In the genomic region with DNA sequence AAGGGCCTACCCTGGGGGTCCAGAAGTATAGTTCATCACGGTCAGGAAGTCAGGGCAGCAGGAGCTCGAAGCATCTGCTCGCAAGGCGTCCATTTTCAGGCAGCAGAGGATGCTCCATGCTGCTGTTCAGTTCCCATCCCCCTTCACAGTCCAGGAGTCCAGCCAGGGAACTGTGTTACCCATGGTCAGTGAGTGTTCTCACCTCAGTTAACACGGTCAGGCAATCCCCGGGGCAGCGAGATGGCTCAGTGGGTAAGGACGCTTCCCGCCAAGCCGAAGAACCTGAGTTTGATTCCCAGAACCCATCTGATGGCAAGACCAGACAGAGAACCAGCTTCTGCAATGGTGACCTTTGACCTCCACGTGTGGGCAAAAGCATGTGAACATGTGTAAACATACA, we compare ENCODE assay signal across 29 mouse cellular contexts. TPM values are rescaled to one million over a fixed set of nuclear protein-coding genes. Genes with fewer than 3 reads are reported as not detected.
DNase-seq lines count a peak whose midpoint lies in the region; ATAC-seq and TF ChIP-seq lines count a peak whose summit lies in the region.
"Had no signal": no experiment of that assay in that cellular context is flagged by ENCODE, and none has a peak within 500 bp of the region (broad histone marks: within the 10 kb centered on the region; RNA-seq: fewer than 3 reads in every experiment).

No protein-coding gene starts in this region.

- no peak for ATAC-seq in kidney, embryonic 14.5 days (ENCODE audit: low FRiP score, low TSS enrichment)
- ATAC-seq in kidney, embryonic 16.5 days (ENCODE audit: low FRiP score, low TSS enrichment): no peak
- ATAC-seq: activated CD4-positive, CD25-positive, alpha-beta regulatory T cell, adult 4 months; CD4-positive, CD25-positive, alpha-beta regulatory T cell, adult 4 months; forebrain, embryonic 13.5 days; Patski had no signal

- no peaks in the 10 kb centered on the region; the same call in 1 of the 2 replicates for H3K36me3 ChIP-seq in kidney, adult 2 months (ENCODE audit: control insufficient read depth, insufficient read depth, low read length)
- H3K36me3 ChIP-seq in kidney, embryonic 14.5 days (ENCODE audit: control insufficient read depth, insufficient read depth, low read length): no peaks in the 10 kb centered on the region
- no peaks in the 10 kb centered on the region for H3K36me3 ChIP-seq in kidney, embryonic 16.5 days (ENCODE audit: insufficient read depth, low read length)
- H3K36me3 ChIP-seq: embryonic facial prominence, embryonic 10.5 days; embryonic facial prominence, embryonic 12.5 days; G1E had no signal

- WGBS in kidney, adult 2 months: 75% methylated on average over 11 of the region's 11 CpGs
- 89% methylated on average over 11 of the region's 11 CpGs for WGBS in kidney, embryonic 14.5 days
- 83% methylated on average over 11 of the region's 11 CpGs for WGBS in kidney, embryonic 16.5 days

- H3K4me2 ChIP-seq in kidney, embryonic 14.5 days (replicated peaks; ENCODE audit: low read depth, low read length): no peak overlapping the region
- H3K4me2 ChIP-seq in kidney, embryonic 16.5 days (replicated peaks; ENCODE audit: low read depth, low read length): no peak overlapping the region
- H3K4me2 ChIP-seq: embryonic facial prominence, embryonic 12.5 days; forebrain, embryonic 13.5 days had no signal

- H3K9ac ChIP-seq in kidney, embryonic 14.5 days (ENCODE audit: low read depth, low read length): no peak overlapping the region
- no peak overlapping the region for H3K9ac ChIP-seq in kidney, embryonic 16.5 days (replicated peaks; ENCODE audit: low read length)
- H3K9ac ChIP-seq: embryonic facial prominence, embryonic 12.5 days; forebrain, embryonic 13.5 days had no signal

- peak; percentile 82 for DNase-seq in heart, adult 11 months
- no peak for DNase-seq in heart, adult 18-20 months
- DNase-seq in kidney, adult 2 months: peak; percentile 45
- peak; percentile 6 to 54 for DNase-seq in kidney, postnatal 25 days
- peak; percentile 31 for DNase-seq in testis, postnatal 10 days (ENCODE audit: low spot score)
- no peak for DNase-seq in testis, postnatal 14 days (ENCODE audit: low spot score)
- DNase-seq: adrenal gland, adult 8-10 months; adrenal gland, postnatal 14 days; adrenal gland, postnatal 36 days; B cell, adult 2 months; cerebellum, adult 11-12 months; cerebellum, adult 2 months; cerebellum, adult 9-10 months; cerebellum, postnatal 10 days; cerebellum, postnatal 25 days had no signal

- no peaks in the 10 kb centered on the region for H3K4me1 ChIP-seq in kidney, adult 2 months (ENCODE audit: control insufficient read depth, insufficient read depth, low read length)
- no peaks in the 10 kb centered on the region for H3K4me1 ChIP-seq in kidney, embryonic 14.5 days (ENCODE audit: control insufficient read depth, insufficient read depth, low read length)
- no peaks in the 10 kb centered on the region for H3K4me1 ChIP-seq in kidney, embryonic 16.5 days (ENCODE audit: insufficient read depth, low read length)
- H3K4me1 ChIP-seq: embryonic facial prominence, embryonic 10.5 days; embryonic facial prominence, embryonic 12.5 days; forebrain, embryonic 13.5 days had no signal

- H3K4me3 ChIP-seq in kidney, adult 2 months (ENCODE audit: insufficient read depth, low read depth, low read length): no peak overlapping the region
- H3K4me3 ChIP-seq in kidney, embryonic 14.5 days (ENCODE audit: low read length): no peak overlapping the region
- H3K4me3 ChIP-seq in kidney, embryonic 16.5 days (ENCODE audit: low read length): no peak overlapping the region
- H3K4me3 ChIP-seq: embryonic facial prominence, embryonic 10.5 days; embryonic facial prominence, embryonic 12.5 days; forebrain, embryonic 13.5 days had no signal

- TF ChIP-seq POLR2A in kidney, adult 2 months (IDR thresholded peaks at IDR 0.05; ENCODE audit: low read depth, low read length): no peak

- no peak for TF ChIP-seq CTCF in kidney, adult 2 months (conservative IDR thresholded peaks at IDR 0.05; ENCODE audit: insufficient read depth, insufficient read length, low read depth, low read length)

- no peaks in the 10 kb centered on the region; the same call in 1 of the 2 replicates for H3K9me3 ChIP-seq in kidney, embryonic 14.5 days (ENCODE audit: control insufficient read depth, low read length)
- no peaks in the 10 kb centered on the region; the same call in 1 of the 2 replicates for H3K9me3 ChIP-seq in kidney, embryonic 16.5 days (ENCODE audit: low read length)
- H3K9me3 ChIP-seq: embryonic facial prominence, embryonic 10.5 days; embryonic facial prominence, embryonic 12.5 days; forebrain, embryonic 13.5 days had no signal

- no peaks in the 10 kb centered on the region for H3K27me3 ChIP-seq in kidney, adult 2 months (replicated peaks; ENCODE audit: control insufficient read depth, insufficient read depth, low read length)
- no peaks in the 10 kb centered on the region for H3K27me3 ChIP-seq in kidney, embryonic 14.5 days (ENCODE audit: control insufficient read depth, insufficient read depth, low read length)
- no peaks in the 10 kb centered on the region for H3K27me3 ChIP-seq in kidney, embryonic 16.5 days (ENCODE audit: insufficient read depth, low read length)
- H3K27me3 ChIP-seq: embryonic facial prominence, embryonic 12.5 days; forebrain, embryonic 13.5 days; Patski had no signal

- H3K27ac ChIP-seq in kidney, adult 2 months (ENCODE audit: insufficient read depth, low read depth, low read length): no peak overlapping the region
- no peak overlapping the region for H3K27ac ChIP-seq in kidney, embryonic 14.5 days (ENCODE audit: low read depth, low read length)
- no peak overlapping the region for H3K27ac ChIP-seq in kidney, embryonic 16.5 days (ENCODE audit: low read length)
- H3K27ac ChIP-seq: embryonic facial prominence, embryonic 10.5 days; embryonic facial prominence, embryonic 12.5 days; forebrain, embryonic 13.5 days had no signal

RNA-seq across cellular contexts. Expression of a gene that starts 6.0 kb away (rescaled TPM):
- total RNA-seq in heart, adult 18-20 months (2021): under 1 TPM; 0.74 to 0.87 TPM
- 3.6 and 4.1 TPM in 2 replicates for polyA plus RNA-seq in kidney, adult 2 months (2012; rRNA removed)
- 2.9 and 3.6 TPM in 2 replicates for polyA plus RNA-seq in kidney, embryonic 14.5 days (2014; fragmentation: Nextera tagmentation; extraction: Ambion mirVana)
- 2.0 and 2.8 TPM in 2 replicates for polyA plus RNA-seq in kidney, embryonic 16.5 days (2015; fragmentation: Nextera tagmentation; extraction: Ambion mirVana)
- total RNA-seq: CH12.LX had no signal
- polyA plus RNA-seq: G1E had no signal

RNA-seq across cellular contexts. Expression of a gene that starts 20.0 kb away (rescaled TPM):
- not detected for total RNA-seq in heart, adult 18-20 months (2021)
- 0.19 TPM in 2 replicates for polyA plus RNA-seq in kidney, adult 2 months (2012; rRNA removed)
- 0.96 and 1.6 TPM in 2 replicates for polyA plus RNA-seq in kidney, embryonic 14.5 days (2014; fragmentation: Nextera tagmentation; extraction: Ambion mirVana)
- polyA plus RNA-seq in kidney, embryonic 16.5 days (2015; fragmentation: Nextera tagmentation; extraction: Ambion mirVana): 1.1 and 1.2 TPM in 2 replicates
- total RNA-seq: adrenal gland, adult 18-20 months; adrenal gland, adult 8-10 months; adrenal gland, postnatal 36 days; CH12.LX had no signal
- polyA plus RNA-seq: activated CD4-positive, CD25-positive, alpha-beta regulatory T cell, adult 4 months; CD4-positive, CD25-positive, alpha-beta regulatory T cell, adult 4 months; cerebellum, adult 2 months; cortical plate, adult 2 months; embryonic facial prominence, embryonic 10.5 days; embryonic facial prominence, embryonic 12.5 days; forebrain, embryonic 11.5 days; forebrain, embryonic 13.5 days; G1E; Patski had no signal

RNA-seq across cellular contexts. Expression of a gene that starts 46.2 kb away (rescaled TPM):
- not detected for total RNA-seq in heart, adult 18-20 months (2021)
- polyA plus RNA-seq in kidney, adult 2 months (2012; rRNA removed): not detected in 2 replicates
- not detected in 2 replicates for polyA plus RNA-seq in kidney, embryonic 14.5 days (2014; fragmentation: Nextera tagmentation; extraction: Ambion mirVana)
- not detected in 2 replicates for polyA plus RNA-seq in kidney, embryonic 16.5 days (2015; fragmentation: Nextera tagmentation; extraction: Ambion mirVana)
- total RNA-seq: adrenal gland, adult 18-20 months; adrenal gland, adult 8-10 months; adrenal gland, postnatal 14 days; adrenal gland, postnatal 36 days; CH12.LX; G1E had no signal
- polyA plus RNA-seq: activated CD4-positive, CD25-positive, alpha-beta regulatory T cell, adult 4 months; CD4-positive, CD25-positive, alpha-beta regulatory T cell, adult 4 months; cerebellum, adult 2 months; cortical plate, adult 2 months; embryonic facial prominence, embryonic 10.5 days; embryonic facial prominence, embryonic 12.5 days; embryonic facial prominence, embryonic 14.5 days; forebrain, embryonic 11.5 days; forebrain, embryonic 13.5 days; G1E; Patski had no signal

Comparison
In these comparisons a context has a peak if more than half of its experiments do, and no peak if none do; other contexts are left out.
1. DNase-seq: peak in heart, adult 11 months (single experiment), kidney, adult 2 months (single experiment), kidney, postnatal 25 days (2 of 2) and testis, postnatal 10 days (single experiment); none in heart, adult 18-20 months (0 of 2) and testis, postnatal 14 days (single experiment).